Mouse (Mus musculus) ovary, postnatal 14 days (tissue): ENCODE results near the gene Vmn1r223.
"Not testable (repeated sequence)": the region's sequence is repeated elsewhere in the genome, so short reads cannot be mapped to it uniquely, and the experiment has no call there.

Experiments
- DNase-seq: peaks from one replicate; pipeline ENCODE4 v3.0.0; 2022; ENCODE audit warnings: low spot score

Gene Vmn1r223

GRCm38 (mm10) chr13:23246834-23247233 lies at the start of gene Vmn1r223:
Vmn1r223 (plus strand) TSS chr13:23247134.
- not testable (repeated sequence) for DNase-seq

- DNase-seq, result not testable (repeated sequence)
Measured at GRCm38 (mm10) chr13:23203885-23204284, 43.0 kb upstream of the Vmn1r223 start.

GRCm38 (mm10) chr13:23213827-23214226 lies 33.1 kb upstream of the Vmn1r223 start, which contains the start of gene Vmn1r221:
Vmn1r221 (plus strand) TSS chr13:23214127.
- not testable (repeated sequence) for DNase-seq

GRCm38 (mm10) chr13:23235847-23236246 lies 11.1 kb upstream of the Vmn1r223 start, which contains the start of gene Vmn1r222:
Vmn1r222 (minus strand) TSS chr13:23235947.
- not testable (repeated sequence) for DNase-seq

GRCm38 (mm10) chr13:23258546-23259048 lies 11.7 kb downstream of the Vmn1r223 start:
- DNase-seq, result no peak

GRCm38 (mm10) chr13:23268606-23269005 lies 21.7 kb downstream of the Vmn1r223 start:
- not testable (repeated sequence) for DNase-seq

GRCm38 (mm10) chr13:23269127-23269526 lies 22.2 kb downstream of the Vmn1r223 start:
- DNase-seq, result not testable (repeated sequence)

GRCm38 (mm10) chr13:23269681-23270080 lies 22.7 kb downstream of the Vmn1r223 start:
- no peak for DNase-seq

GRCm38 (mm10) chr13:23270321-23271101 lies 23.6 kb downstream of the Vmn1r223 start:
- DNase-seq, result no peak

GRCm38 (mm10) chr13:23279576-23279975 lies 32.6 kb downstream of the Vmn1r223 start:
- DNase-seq, result no peak

GRCm38 (mm10) chr13:23279992-23280391 lies 33.1 kb downstream of the Vmn1r223 start:
- DNase-seq, result no peak

- DNase-seq, result no peak
Measured at GRCm38 (mm10) chr13:23285191-23285920, 38.4 kb downstream of the Vmn1r223 start.

GRCm38 (mm10) chr13:23285921-23286720 lies 39.2 kb downstream of the Vmn1r223 start:
- DNase-seq, result no peak

- DNase-seq, result no peak
Measured at GRCm38 (mm10) chr13:23286721-23287362, 39.9 kb downstream of the Vmn1r223 start.

- DNase-seq, result no peak
Measured at GRCm38 (mm10) chr13:23297737-23298136, 50.8 kb downstream of the Vmn1r223 start.

GRCm38 (mm10) chr13:23298445-23299232 lies 51.7 kb downstream of the Vmn1r223 start:
- DNase-seq, result no peak

- no peak for DNase-seq
Measured at GRCm38 (mm10) chr13:23299276-23299998, 52.5 kb downstream of the Vmn1r223 start.

GRCm38 (mm10) chr13:23299999-23300341 lies 53.0 kb downstream of the Vmn1r223 start:
- DNase-seq, result peak; percentile 42
